Comparison of ENCODE assay signal across 24 mouse cellular contexts in the genomic region with DNA sequence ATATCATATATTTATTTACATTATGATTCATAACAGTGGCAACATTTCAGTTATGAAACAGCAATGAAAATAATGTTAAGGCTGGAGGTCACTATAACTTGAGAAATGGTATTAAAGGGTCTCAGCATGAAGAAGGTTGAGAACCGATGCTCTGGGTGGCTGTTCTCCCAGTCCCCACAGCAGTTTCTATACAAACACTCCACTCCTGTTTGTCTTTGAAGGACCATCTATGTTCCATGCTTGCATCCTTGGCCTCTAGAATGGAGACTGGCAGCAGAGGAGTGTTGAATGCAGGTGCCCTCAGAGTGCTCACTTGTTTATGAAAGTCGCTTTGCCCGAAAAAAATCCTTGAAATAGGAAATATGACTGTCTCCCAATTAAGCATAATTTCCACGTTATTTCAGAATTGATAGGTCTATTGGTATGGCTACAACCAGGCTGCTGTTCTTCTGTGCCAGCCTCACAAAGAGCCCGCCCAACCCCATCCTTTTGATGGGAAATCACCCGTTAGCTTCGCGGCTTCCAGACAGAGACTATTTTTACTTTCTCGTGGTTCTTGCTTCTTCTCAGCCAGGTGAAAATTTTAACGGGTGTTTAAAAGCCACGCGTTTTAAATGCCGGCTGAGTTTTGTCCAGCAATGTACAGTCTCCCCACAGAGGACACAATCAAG.
DNase-seq lines count a peak whose midpoint lies in the region; ATAC-seq lines count a peak whose summit lies in the region.
"Had no signal": no experiment of that assay in that cellular context is flagged by ENCODE, and none has a peak within 500 bp of the region (broad histone marks: within the 10 kb centered on the region; RNA-seq: fewer than 3 reads in every experiment).

No protein-coding gene starts in this region.

- no peak for DNase-seq in forebrain, embryonic 14.5 days (ENCODE audit: low spot score)
- DNase-seq in midbrain, embryonic 10.5 days (ENCODE audit: low spot score) = no peak
- DNase-seq in Muller cell, postnatal 12 days (ENCODE audit: inconsistent ontology term) = peak; percentile 57
- DNase-seq in kidney, postnatal 14 days = no peak
- DNase-seq: cerebellum, adult 9-10 months; gastrocnemius, postnatal 36 days; kidney, adult 18-20 months; kidney, postnatal 25 days; left cerebral cortex, postnatal 4 days; lung, adult 2 months; lung, postnatal 36 days; right cerebral cortex, postnatal 25 days; thymus, adult 18-20 months; thymus, postnatal 4 days had no signal

- H3K36me3 ChIP-seq in forebrain, embryonic 13.5 days (ENCODE audit: poor library complexity, severe bottlenecking) = no peaks in the 10 kb centered on the region
- no peaks in the 10 kb centered on the region for H3K36me3 ChIP-seq in forebrain, embryonic 14.5 days (ENCODE audit: control insufficient read depth, insufficient read depth, low read length)
- H3K36me3 ChIP-seq in midbrain, embryonic 10.5 days = no peaks in the 10 kb centered on the region
- no peaks in the 10 kb centered on the region for H3K36me3 ChIP-seq in midbrain, embryonic 15.5 days (replicated peaks)
- no peaks in the 10 kb centered on the region for H3K36me3 ChIP-seq in neural tube, embryonic 12.5 days
- H3K36me3 ChIP-seq: hindbrain, embryonic 15.5 days; liver, embryonic 12.5 days; neural tube, embryonic 13.5 days; stomach, embryonic 15.5 days had no signal

- 12% methylated on average over 13 of the region's 13 CpGs for WGBS in forebrain, embryonic 13.5 days
- WGBS in forebrain, embryonic 14.5 days = 12% methylated on average over 13 of the region's 13 CpGs
- WGBS in midbrain, embryonic 10.5 days = 22% methylated on average over 13 of the region's 13 CpGs
- 13% methylated on average over 13 of the region's 13 CpGs for WGBS in midbrain, embryonic 15.5 days
- 30% methylated on average over 13 of the region's 13 CpGs for WGBS in neural tube, embryonic 12.5 days

- H3K4me2 ChIP-seq in forebrain, embryonic 13.5 days = 0 out of 2 replicates have a peak overlapping the region, but pooled peaks have one; percentile 14
- no peak overlapping the region for H3K4me2 ChIP-seq in forebrain, embryonic 14.5 days (ENCODE audit: low read length)
- no peak overlapping the region for H3K4me2 ChIP-seq in midbrain, embryonic 15.5 days
- H3K4me2 ChIP-seq in neural tube, embryonic 12.5 days (replicated peaks) = peak overlapping the region; percentile 38; the same call in 1 of the 2 replicates

- no peak overlapping the region for H3K4me3 ChIP-seq in forebrain, embryonic 13.5 days
- no peak overlapping the region for H3K4me3 ChIP-seq in forebrain, embryonic 14.5 days (ENCODE audit: low read depth, low read length)
- peak overlapping the region; percentile 29; the same call in 1 of the 2 replicates for H3K4me3 ChIP-seq in midbrain, embryonic 10.5 days
- no peak overlapping the region for H3K4me3 ChIP-seq in midbrain, embryonic 15.5 days
- no peak overlapping the region for H3K4me3 ChIP-seq in neural tube, embryonic 12.5 days
- H3K4me3 ChIP-seq: left cerebral cortex, adult 2 months; liver, embryonic 12.5 days; neural tube, embryonic 13.5 days; stomach, embryonic 15.5 days had no signal

- peaks cover 91% of the 10 kb centered on the region for H3K27me3 ChIP-seq in forebrain, embryonic 13.5 days
- peaks cover 84% of the 10 kb centered on the region for H3K27me3 ChIP-seq in forebrain, embryonic 14.5 days (replicated peaks; ENCODE audit: control insufficient read depth, insufficient read depth, low read length)
- H3K27me3 ChIP-seq in midbrain, embryonic 10.5 days (ENCODE audit: low read depth, poor library complexity, severe bottlenecking) = peaks cover 100% of the 10 kb centered on the region
- peaks cover 89% of the 10 kb centered on the region for H3K27me3 ChIP-seq in midbrain, embryonic 15.5 days (replicated peaks)
- peaks cover 87% of the 10 kb centered on the region for H3K27me3 ChIP-seq in neural tube, embryonic 12.5 days (replicated peaks)

- no peak overlapping the region for H3K9ac ChIP-seq in forebrain, embryonic 13.5 days
- no peak overlapping the region for H3K9ac ChIP-seq in forebrain, embryonic 14.5 days (ENCODE audit: low read length)
- no peak overlapping the region for H3K9ac ChIP-seq in midbrain, embryonic 15.5 days
- H3K9ac ChIP-seq in neural tube, embryonic 12.5 days = no peak overlapping the region
- H3K9ac ChIP-seq: hindbrain, embryonic 15.5 days; liver, embryonic 12.5 days; neural tube, embryonic 13.5 days; stomach, embryonic 15.5 days had no signal

- no peak overlapping the region for H3K27ac ChIP-seq in forebrain, embryonic 13.5 days
- H3K27ac ChIP-seq in forebrain, embryonic 14.5 days (ENCODE audit: low read depth, low read length) = no peak overlapping the region
- no peak overlapping the region for H3K27ac ChIP-seq in midbrain, embryonic 10.5 days (replicated peaks)
- H3K27ac ChIP-seq in midbrain, embryonic 15.5 days = no peak overlapping the region
- no peak overlapping the region for H3K27ac ChIP-seq in neural tube, embryonic 12.5 days
- H3K27ac ChIP-seq: hindbrain, embryonic 15.5 days; left cerebral cortex, adult 2 months; liver, embryonic 12.5 days; neural tube, embryonic 13.5 days; stomach, embryonic 15.5 days had no signal

- peaks cover 14% of the 10 kb centered on the region; the same call in 1 of the 2 replicates for H3K4me1 ChIP-seq in forebrain, embryonic 13.5 days
- no peaks in the 10 kb centered on the region for H3K4me1 ChIP-seq in forebrain, embryonic 14.5 days (ENCODE audit: control insufficient read depth, insufficient read depth, low read length)
- peaks cover 29% of the 10 kb centered on the region for H3K4me1 ChIP-seq in midbrain, embryonic 10.5 days
- H3K4me1 ChIP-seq in midbrain, embryonic 15.5 days = no peaks in the 10 kb centered on the region
- H3K4me1 ChIP-seq in neural tube, embryonic 12.5 days = 0 out of 2 replicates have a peak, but pooled peaks cover 6% of the 10 kb centered on the region
- H3K4me1 ChIP-seq: liver, embryonic 12.5 days; stomach, embryonic 15.5 days had no signal

- no peaks in the 10 kb centered on the region for H3K9me3 ChIP-seq in forebrain, embryonic 13.5 days (replicated peaks)
- H3K9me3 ChIP-seq in forebrain, embryonic 14.5 days (replicated peaks; ENCODE audit: control insufficient read depth, low read length) = no peaks in the 10 kb centered on the region
- no peaks in the 10 kb centered on the region for H3K9me3 ChIP-seq in midbrain, embryonic 10.5 days (replicated peaks)
- H3K9me3 ChIP-seq in midbrain, embryonic 15.5 days = no peaks in the 10 kb centered on the region
- H3K9me3 ChIP-seq in neural tube, embryonic 12.5 days = no peaks in the 10 kb centered on the region
- H3K9me3 ChIP-seq: hindbrain, embryonic 15.5 days; liver, embryonic 12.5 days; neural tube, embryonic 13.5 days; stomach, embryonic 15.5 days had no signal

- no peak for ATAC-seq in forebrain, embryonic 13.5 days
- ATAC-seq in forebrain, embryonic 14.5 days = no peak
- no peak for ATAC-seq in midbrain, embryonic 15.5 days (replicated peaks)
- ATAC-seq in neural tube, embryonic 12.5 days (ENCODE audit: low FRiP score, low read depth) = no peak
- ATAC-seq: activated CD4-positive, CD25-positive, alpha-beta regulatory T cell, adult 4 months; liver, embryonic 12.5 days; Patski had no signal

Comparison
In these comparisons a context has a peak if more than half of its experiments do, and no peak if none do; other contexts are left out.
1. H3K4me2 ChIP-seq: peak in forebrain, embryonic 13.5 days (single experiment) and neural tube, embryonic 12.5 days (single experiment); none in forebrain, embryonic 14.5 days (single experiment) and midbrain, embryonic 15.5 days (single experiment).